Comparison of ENCODE assay signal across 26 mouse cellular contexts in the genomic region with DNA sequence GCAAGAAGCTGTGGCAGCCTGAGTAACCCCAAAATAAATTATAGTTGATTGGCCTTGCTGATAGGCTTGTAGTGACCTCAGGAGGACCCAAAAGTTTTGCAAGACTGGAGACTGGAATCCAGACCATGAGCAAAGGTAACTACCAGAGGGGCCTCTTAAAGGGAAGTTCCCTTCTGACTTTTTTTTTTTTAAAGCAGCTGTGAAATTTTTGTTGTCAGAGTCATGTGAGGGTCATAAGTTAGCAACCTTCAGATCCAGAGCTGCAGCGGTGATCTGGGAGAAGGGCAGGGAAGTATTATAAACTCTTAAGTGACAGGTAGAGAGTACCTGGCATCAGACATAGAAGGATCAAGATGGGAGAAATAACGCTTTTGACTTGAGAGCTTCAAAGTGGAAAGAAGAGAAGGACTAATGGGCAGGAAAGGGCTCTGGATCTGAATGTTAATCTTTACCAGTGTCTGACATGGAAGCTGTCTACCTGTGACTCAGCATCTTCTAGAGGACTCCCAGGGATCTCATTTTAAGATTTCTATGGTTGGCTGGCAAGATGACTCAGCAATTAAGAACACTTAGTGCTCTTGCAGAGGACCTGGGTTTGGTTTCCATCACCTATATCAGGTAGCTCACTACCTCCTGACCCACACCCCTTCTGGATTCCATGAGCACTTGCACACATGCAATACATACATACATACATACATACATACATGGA. TPM values are rescaled to one million over a fixed set of nuclear protein-coding genes. Genes with fewer than 3 reads are reported as not detected.
A peak's percentile ranks its signal among the peaks of the same experiment; 100 is the strongest.
DNase-seq lines count a peak whose midpoint lies in the region; ATAC-seq and TF ChIP-seq lines count a peak whose summit lies in the region.
"Had no signal": no experiment of that assay in that cellular context is flagged by ENCODE, and none has a peak within 500 bp of the region (broad histone marks: within the 10 kb centered on the region; RNA-seq: fewer than 3 reads in every experiment).

No protein-coding gene starts in this region.

- H3K4me1 ChIP-seq in forebrain, embryonic 11.5 days (replicated peaks; ENCODE audit: control insufficient read depth, insufficient read depth, low read length) = no peaks in the 10 kb centered on the region
- H3K4me1 ChIP-seq in forebrain, embryonic 13.5 days = peaks cover 13% of the 10 kb centered on the region
- peaks cover 32% of the 10 kb centered on the region for H3K4me1 ChIP-seq in liver, embryonic 15.5 days (replicated peaks)
- H3K4me1 ChIP-seq in liver, postnatal 0 days (ENCODE audit: insufficient read depth) = peaks cover 22% of the 10 kb centered on the region

- whole genome bisulfite sequencing in forebrain, embryonic 11.5 days = 97% methylated on average over 2 of the region's 2 CpGs
- 95% methylated on average over 2 of the region's 2 CpGs for WGBS in forebrain, embryonic 13.5 days
- WGBS in liver, embryonic 15.5 days (ENCODE audit: insufficient replicate concordance) = 65% methylated on average over 2 of the region's 2 CpGs
- 64% methylated on average over 2 of the region's 2 CpGs for WGBS in liver, postnatal 0 days (ENCODE audit: insufficient replicate concordance)

- H3K27ac ChIP-seq in forebrain, embryonic 11.5 days (ENCODE audit: low read depth, low read length) = no peak overlapping the region
- H3K27ac ChIP-seq in forebrain, embryonic 13.5 days = no peak overlapping the region
- H3K27ac ChIP-seq in liver, embryonic 15.5 days (replicated peaks) = no peak overlapping the region
- no peak overlapping the region for H3K27ac ChIP-seq in liver, postnatal 0 days (ENCODE audit: low read depth)
- H3K27ac ChIP-seq: forebrain, embryonic 15.5 days; hindbrain, embryonic 12.5 days; kidney, postnatal 0 days; left cerebral cortex, adult 2 months; lung, embryonic 15.5 days; neural tube, embryonic 15.5 days had no signal

- no peak overlapping the region for H3K4me2 ChIP-seq in forebrain, embryonic 11.5 days (ENCODE audit: low read depth, low read length, severe bottlenecking)
- no peak overlapping the region for H3K4me2 ChIP-seq in forebrain, embryonic 13.5 days
- peak overlapping the region; percentile 14; the same call in 1 of the 2 replicates for H3K4me2 ChIP-seq in liver, embryonic 15.5 days
- H3K4me2 ChIP-seq in liver, postnatal 0 days (ENCODE audit: low read depth, low read length) = no peak overlapping the region
- H3K4me2 ChIP-seq: forebrain, embryonic 15.5 days; heart, embryonic 11.5 days; hindbrain, embryonic 12.5 days; lung, embryonic 15.5 days; midbrain, embryonic 11.5 days; neural tube, embryonic 15.5 days had no signal

- no peaks in the 10 kb centered on the region for H3K9me3 ChIP-seq in forebrain, embryonic 11.5 days (ENCODE audit: control insufficient read depth, low read length)
- no peaks in the 10 kb centered on the region for H3K9me3 ChIP-seq in forebrain, embryonic 13.5 days (replicated peaks)
- H3K9me3 ChIP-seq in liver, embryonic 15.5 days (replicated peaks) = no peaks in the 10 kb centered on the region
- H3K9me3 ChIP-seq in liver, postnatal 0 days (ENCODE audit: low read length) = no peaks in the 10 kb centered on the region
- H3K9me3 ChIP-seq: forebrain, embryonic 15.5 days; G1E; hindbrain, embryonic 12.5 days; lung, embryonic 15.5 days; neural tube, embryonic 15.5 days had no signal

- H3K36me3 ChIP-seq in forebrain, embryonic 11.5 days (ENCODE audit: control insufficient read depth, insufficient read depth, low read length) = no peaks in the 10 kb centered on the region
- H3K36me3 ChIP-seq in forebrain, embryonic 13.5 days (ENCODE audit: poor library complexity, severe bottlenecking) = no peaks in the 10 kb centered on the region
- H3K36me3 ChIP-seq in liver, embryonic 15.5 days (replicated peaks) = no peaks in the 10 kb centered on the region
- H3K36me3 ChIP-seq in liver, postnatal 0 days (replicated peaks; ENCODE audit: insufficient read depth, low read length) = no peaks in the 10 kb centered on the region
- H3K36me3 ChIP-seq: forebrain, embryonic 15.5 days; G1E; hindbrain, embryonic 12.5 days; lung, embryonic 15.5 days; neural tube, embryonic 15.5 days had no signal

- no peak for TF ChIP-seq EP300 in liver, postnatal 0 days (IDR thresholded peaks at IDR 0.05; ENCODE audit: low read depth)

- intact Hi-C loops in heart, postnatal 25 days (cut with DNase I) = no loop called here

- ATAC-seq in forebrain, embryonic 11.5 days (replicated peaks; ENCODE audit: low FRiP score) = no peak
- no peak for ATAC-seq in forebrain, embryonic 13.5 days
- ATAC-seq in liver, embryonic 15.5 days (ENCODE audit: insufficient read depth) = no peak
- no peak for ATAC-seq in liver, postnatal 0 days
- ATAC-seq: activated CD4-positive, CD25-positive, alpha-beta regulatory T cell, adult 4 months; CD4-positive, CD25-positive, alpha-beta regulatory T cell, adult 4 months; forebrain, embryonic 15.5 days had no signal

- no peaks in the 10 kb centered on the region for H3K27me3 ChIP-seq in forebrain, embryonic 11.5 days (ENCODE audit: control insufficient read depth, insufficient read depth, low read length)
- 0 out of 2 replicates have a peak, but pooled peaks cover 3% of the 10 kb centered on the region for H3K27me3 ChIP-seq in forebrain, embryonic 13.5 days
- H3K27me3 ChIP-seq in liver, embryonic 15.5 days = no peaks in the 10 kb centered on the region; the same call in 1 of the 2 replicates
- H3K27me3 ChIP-seq in liver, postnatal 0 days (ENCODE audit: insufficient read depth, low read length) = no peaks in the 10 kb centered on the region
- H3K27me3 ChIP-seq: forebrain, embryonic 15.5 days; hindbrain, embryonic 12.5 days; lung, embryonic 15.5 days; neural tube, embryonic 15.5 days had no signal

- no peak overlapping the region for H3K9ac ChIP-seq in forebrain, embryonic 11.5 days (ENCODE audit: low read length)
- no peak overlapping the region for H3K9ac ChIP-seq in forebrain, embryonic 13.5 days
- H3K9ac ChIP-seq in liver, embryonic 15.5 days = no peak overlapping the region
- H3K9ac ChIP-seq in liver, postnatal 0 days (replicated peaks) = no peak overlapping the region
- H3K9ac ChIP-seq: forebrain, embryonic 15.5 days; hindbrain, embryonic 12.5 days; lung, embryonic 15.5 days; neural tube, embryonic 15.5 days had no signal

- peak; percentile 13 for DNase-seq in forebrain, embryonic 11.5 days (ENCODE audit: low spot score)
- DNase-seq in liver, postnatal 0 days = no peak
- peak; percentile 46 for DNase-seq in c-Kit-positive CD71-positive TER-119-positive erythroid progenitor cells, embryonic 14.5 days (ENCODE audit: low spot score)
- no peak for DNase-seq in heart, postnatal 25 days (ENCODE audit: low spot score)
- no peak for DNase-seq in adrenal gland, adult 2 months
- DNase-seq: adrenal gland, postnatal 10 days; cerebellum, adult 9-10 months; heart, adult 11 months; kidney, adult 18-20 months; right cerebral cortex, adult 18-20 months; thymus, postnatal 25 days had no signal

- no peak overlapping the region for H3K4me3 ChIP-seq in forebrain, embryonic 11.5 days (ENCODE audit: low read depth, low read length)
- no peak overlapping the region for H3K4me3 ChIP-seq in forebrain, embryonic 13.5 days
- H3K4me3 ChIP-seq in liver, embryonic 15.5 days (replicated peaks) = no peak overlapping the region
- H3K4me3 ChIP-seq in liver, postnatal 0 days (ENCODE audit: low read depth, low read length) = no peak overlapping the region
- H3K4me3 ChIP-seq: forebrain, embryonic 15.5 days; hindbrain, embryonic 12.5 days; left cerebral cortex, adult 2 months; lung, embryonic 15.5 days; neural tube, embryonic 15.5 days had no signal

- TF ChIP-seq CTCF in liver, postnatal 0 days (IDR thresholded peaks at IDR 0.05; ENCODE audit: low read depth) = no peak

RNA-seq across cellular contexts. Expression of gene Gstm4, which starts 2.4 kb away (rescaled TPM):
- 11.8 and 14.3 TPM in 2 replicates for polyA plus RNA-seq in forebrain, embryonic 11.5 days (2014; fragmentation: Nextera tagmentation; extraction: Ambion mirVana)
- 10.8 and 11.4 TPM in 2 replicates for polyA plus RNA-seq in forebrain, embryonic 13.5 days (2015; fragmentation: Nextera tagmentation; extraction: Ambion mirVana)
- 18.5 and 19.1 TPM in 2 replicates for polyA plus RNA-seq in liver, embryonic 15.5 days (2015; fragmentation: Nextera tagmentation; extraction: Ambion mirVana)
- 12.9 and 13.5 TPM in 2 replicates for polyA plus RNA-seq in liver, postnatal 0 days (2015; fragmentation: Nextera tagmentation; extraction: Ambion mirVana)
- total RNA-seq in heart, postnatal 25 days (2021) = 10 to 100 TPM; 10.9 TPM
- total RNA-seq in adrenal gland, adult 2 months (2021) = 10 to 100 TPM; 16.8 to 19.7 TPM
- 13.4 and 14.8 TPM in 2 replicates for polyA plus RNA-seq in adrenal gland, adult 2 months (2012; rRNA removed)
- total RNA-seq: G1E had no signal
- polyA plus RNA-seq: G1E had no signal

RNA-seq across cellular contexts. Expression of gene Gstm1, which starts 29.3 kb away (rescaled TPM):
- 25.7 and 27.2 TPM in 2 replicates for polyA plus RNA-seq in forebrain, embryonic 11.5 days (2014; fragmentation: Nextera tagmentation; extraction: Ambion mirVana)
- polyA plus RNA-seq in forebrain, embryonic 13.5 days (2015; fragmentation: Nextera tagmentation; extraction: Ambion mirVana) = 27.5 and 28.4 TPM in 2 replicates
- polyA plus RNA-seq in liver, embryonic 15.5 days (2015; fragmentation: Nextera tagmentation; extraction: Ambion mirVana) = 415 and 453 TPM in 2 replicates
- polyA plus RNA-seq in liver, postnatal 0 days (2015; fragmentation: Nextera tagmentation; extraction: Ambion mirVana) = 188 and 211 TPM in 2 replicates
- total RNA-seq in heart, postnatal 25 days (2021) = 100 to 1,000 TPM; 224 to 232 TPM
- total RNA-seq in adrenal gland, adult 2 months (2021) = 100 to 1,000 TPM; 463 to 520 TPM
- polyA plus RNA-seq in adrenal gland, adult 2 months (2012; rRNA removed) = 1,201 and 1,446 TPM in 2 replicates
- total RNA-seq: G1E had no signal

RNA-seq across cellular contexts. Expression of gene Ampd2, which starts 39.4 kb away (rescaled TPM):
- polyA plus RNA-seq in forebrain, embryonic 11.5 days (2014; fragmentation: Nextera tagmentation; extraction: Ambion mirVana) = 45.1 and 45.7 TPM in 2 replicates
- 38.6 and 45.3 TPM in 2 replicates for polyA plus RNA-seq in forebrain, embryonic 13.5 days (2015; fragmentation: Nextera tagmentation; extraction: Ambion mirVana)
- polyA plus RNA-seq in liver, embryonic 15.5 days (2015; fragmentation: Nextera tagmentation; extraction: Ambion mirVana) = 63.7 and 76.6 TPM in 2 replicates
- 17.3 and 23.0 TPM in 2 replicates for polyA plus RNA-seq in liver, postnatal 0 days (2015; fragmentation: Nextera tagmentation; extraction: Ambion mirVana)
- total RNA-seq in heart, postnatal 25 days (2021) = 1 to 10 TPM; 4.7 to 6.2 TPM
- 100 to 1,000 TPM; 121 to 151 TPM for total RNA-seq in adrenal gland, adult 2 months (2021)
- polyA plus RNA-seq in adrenal gland, adult 2 months (2012; rRNA removed) = 721 and 995 TPM in 2 replicates

RNA-seq across cellular contexts. Expression of gene Gnat2, which starts 45.5 kb away (rescaled TPM):
- 0.33 and 0.99 TPM in 2 replicates for polyA plus RNA-seq in forebrain, embryonic 11.5 days (2014; fragmentation: Nextera tagmentation; extraction: Ambion mirVana)
- polyA plus RNA-seq in forebrain, embryonic 13.5 days (2015; fragmentation: Nextera tagmentation; extraction: Ambion mirVana) = 0.44 and 0.57 TPM in 2 replicates
- 2.7 and 3.8 TPM in 2 replicates for polyA plus RNA-seq in liver, embryonic 15.5 days (2015; fragmentation: Nextera tagmentation; extraction: Ambion mirVana)
- polyA plus RNA-seq in liver, postnatal 0 days (2015; fragmentation: Nextera tagmentation; extraction: Ambion mirVana) = 1.6 and 1.7 TPM in 2 replicates
- not detected for total RNA-seq in heart, postnatal 25 days (2021)
- 10 to 100 TPM; 12.3 to 13.1 TPM for total RNA-seq in adrenal gland, adult 2 months (2021)
- polyA plus RNA-seq in adrenal gland, adult 2 months (2012; rRNA removed) = 7.9 and 10.1 TPM in 2 replicates
- total RNA-seq: layer of hippocampus, postnatal 10 days; left cerebral cortex, adult 2 months; left cerebral cortex, postnatal 36 days had no signal
- polyA plus RNA-seq: activated CD4-positive, CD25-positive, alpha-beta regulatory T cell, adult 4 months; CD4-positive, CD25-positive, alpha-beta regulatory T cell, adult 4 months had no signal

Comparison
In these comparisons a context has a peak if more than half of its experiments do, and no peak if none do; other contexts are left out.
1. DNase-seq: peak in forebrain, embryonic 11.5 days (single experiment) and c-Kit-positive CD71-positive TER-119-positive erythroid progenitor cells, embryonic 14.5 days (single experiment); none in liver, postnatal 0 days (single experiment), heart, postnatal 25 days (single experiment) and adrenal gland, adult 2 months (single experiment).